Mouse (Mus musculus) embryo, embryonic 10 days (tissue): ENCODE data around the gene Mmachc.
"Not testable (repeated sequence)": the region's sequence is repeated elsewhere in the genome, so short reads cannot be mapped to it uniquely, and the experiment has no call there.

Source experiments
- DNase-seq: peaks from one replicate; pipeline ENCODE4 v3.0.0-alpha.2; 2015; ENCODE audit warnings: low spot score

The Mmachc gene

GRCm38 (mm10) chr4:116689309-116689876 lies 18.8 kb downstream of the Mmachc start:
- no peak for DNase-seq

DNA sequence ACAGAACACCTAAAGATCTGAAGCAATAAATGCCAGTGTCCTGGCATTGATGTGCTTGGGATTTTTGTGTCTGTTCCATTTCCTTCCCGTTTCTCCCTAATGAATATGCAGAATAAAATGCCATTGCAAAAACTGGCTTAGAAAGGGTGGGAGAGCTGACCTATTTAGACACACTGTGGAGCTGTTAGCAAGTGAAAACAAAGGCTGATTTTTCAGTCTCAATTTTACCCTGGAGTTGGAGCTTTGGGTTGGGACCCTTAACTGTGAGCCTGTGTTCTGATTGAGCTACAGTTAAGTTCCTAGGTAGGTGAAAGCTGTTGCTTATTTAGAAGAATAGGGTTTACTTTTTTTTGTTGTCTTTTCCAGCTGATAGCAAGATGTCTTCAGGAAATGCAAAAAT lies 21.2 kb downstream of the Mmachc start:
- no peak for DNase-seq

DNA sequence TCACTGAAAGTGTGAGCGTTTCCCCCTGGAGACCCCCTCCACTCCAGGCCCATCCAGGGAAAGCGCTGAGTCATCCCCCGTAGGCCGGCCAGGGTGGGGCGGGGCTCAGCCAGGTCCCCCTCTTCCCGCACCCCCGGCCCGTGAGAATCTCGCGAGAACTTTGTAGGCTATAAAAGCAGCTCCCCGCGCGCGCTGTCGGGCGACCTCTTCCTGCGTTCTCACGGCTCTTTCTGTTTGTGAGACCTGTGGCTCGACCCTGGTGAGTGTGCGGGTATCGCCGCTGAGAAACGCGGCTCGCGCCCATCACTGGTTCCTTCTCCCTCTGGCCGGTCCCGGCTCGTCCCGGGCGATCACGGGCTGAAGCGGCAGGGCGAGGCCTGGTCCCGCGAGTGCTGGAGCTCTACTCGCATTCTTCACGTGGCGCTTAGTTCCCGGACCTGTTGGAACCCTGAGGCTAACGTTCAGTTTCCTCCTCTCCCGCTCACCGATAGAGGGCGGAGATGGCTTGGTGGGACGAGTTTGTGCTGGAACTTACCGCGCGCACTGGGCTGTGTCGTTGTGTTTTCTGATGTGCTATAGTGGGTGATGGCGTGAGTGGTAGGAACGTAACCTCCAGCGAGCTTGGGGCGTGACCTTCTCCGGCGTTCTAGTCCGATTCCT lies 22.7 kb downstream of the Mmachc start, which contains the start of gene Prdx1:
Gene Prdx1, plus strand, starts transcription at position 143 of the 660 bp plus-strand sequence.
- peak; percentile 96 for DNase-seq

DNA sequence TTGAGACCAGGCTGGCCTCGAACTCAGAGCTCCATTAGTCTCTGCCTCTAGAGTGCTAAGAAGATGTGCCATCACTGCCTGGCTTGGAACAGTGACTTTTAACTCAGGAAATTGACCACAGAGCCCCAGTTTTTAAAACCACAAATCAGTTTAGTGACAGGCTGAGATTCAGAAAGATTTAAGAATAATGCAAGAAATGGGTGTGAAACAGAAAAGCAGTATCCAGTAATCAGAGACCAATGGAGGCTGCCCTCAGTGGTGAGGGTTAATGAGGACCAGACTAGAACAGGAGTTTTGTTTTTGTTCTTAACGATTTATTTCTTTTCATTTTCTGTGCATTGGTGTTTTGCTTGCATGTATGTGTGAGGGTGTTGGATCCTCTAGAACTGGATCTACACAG lies 23.5 kb downstream of the Mmachc start:
- DNase-seq, result no peak

DNA sequence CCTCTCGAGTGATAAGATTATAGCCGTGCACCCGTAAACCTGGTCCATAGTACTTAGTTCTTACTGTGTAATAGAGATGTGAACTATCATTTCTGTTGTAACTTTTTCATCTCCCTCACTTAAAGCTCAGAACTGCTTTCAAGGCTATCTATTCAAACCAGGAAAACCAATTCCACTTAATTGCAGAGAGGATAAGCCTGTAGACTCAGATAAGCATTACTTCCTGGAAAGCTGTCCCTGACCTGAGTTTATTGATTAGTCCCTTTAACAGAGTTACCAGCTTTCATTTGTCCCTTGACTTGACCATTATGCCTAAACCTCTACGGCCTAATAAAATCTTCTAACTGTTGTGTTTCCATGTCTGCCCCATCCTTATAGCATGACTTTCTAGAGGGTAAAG lies 24.2 kb downstream of the Mmachc start:
- no peak for DNase-seq

DNA sequence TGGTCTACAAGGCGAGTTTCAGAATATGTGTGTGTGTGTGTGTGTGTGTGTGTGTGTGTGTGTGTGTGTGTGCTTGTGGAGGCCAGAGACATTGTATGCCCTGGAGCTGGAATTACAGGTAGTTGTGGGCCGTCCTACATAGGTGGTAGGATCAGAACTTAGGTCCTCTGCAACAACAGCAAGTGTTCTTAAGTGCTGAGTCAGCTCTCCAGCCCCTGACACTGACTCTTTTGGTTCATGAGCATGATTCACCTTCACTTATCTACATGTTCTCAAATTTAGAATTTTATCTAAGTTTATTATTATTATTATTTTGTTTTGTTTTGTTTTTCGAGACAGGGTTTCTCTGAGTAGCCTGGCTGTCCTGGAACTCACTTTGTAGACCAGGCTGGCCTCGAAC lies 27.7 kb downstream of the Mmachc start:
- not testable (repeated sequence) for DNase-seq

GRCm38 (mm10) chr4:116679141-116679540 lies 29.1 kb downstream of the Mmachc start:
- no peak for DNase-seq

GRCm38 (mm10) chr4:116677808-116678207 lies 30.4 kb downstream of the Mmachc start:
- no peak for DNase-seq

- no peak for DNase-seq
These were observed 32.2 kb downstream of the Mmachc start for GRCm38 (mm10) chr4:116676027-116676426.

- DNase-seq, result not testable (repeated sequence)
These were observed 33.4 kb downstream of the Mmachc start for GRCm38 (mm10) chr4:116674761-116675160.

GRCm38 (mm10) chr4:116672785-116673184 lies 35.4 kb downstream of the Mmachc start:
- DNase-seq, result no peak

GRCm38 (mm10) chr4:116669291-116669690 lies 38.9 kb downstream of the Mmachc start:
- peak; percentile 40 for DNase-seq

DNA sequence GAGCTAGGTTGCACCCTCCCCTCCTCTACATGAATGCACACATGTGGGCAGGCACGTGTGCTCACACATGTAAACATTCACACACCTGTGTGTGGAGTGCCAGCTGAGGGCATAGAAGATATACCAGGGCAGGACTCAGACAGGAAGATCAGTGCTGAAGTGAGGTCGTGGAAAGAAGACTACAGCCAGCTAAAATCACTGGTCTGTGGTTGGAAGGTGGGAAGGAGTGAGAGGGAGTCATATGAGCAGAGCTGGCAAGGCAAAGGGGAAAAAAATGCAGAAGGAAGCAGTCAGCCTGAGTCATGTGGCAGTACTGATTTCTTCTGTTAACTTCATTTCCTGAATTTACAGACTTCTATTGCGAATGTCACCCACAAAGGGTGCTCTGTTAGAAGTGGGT lies 40.1 kb downstream of the Mmachc start:
- DNase-seq, result no peak

DNA sequence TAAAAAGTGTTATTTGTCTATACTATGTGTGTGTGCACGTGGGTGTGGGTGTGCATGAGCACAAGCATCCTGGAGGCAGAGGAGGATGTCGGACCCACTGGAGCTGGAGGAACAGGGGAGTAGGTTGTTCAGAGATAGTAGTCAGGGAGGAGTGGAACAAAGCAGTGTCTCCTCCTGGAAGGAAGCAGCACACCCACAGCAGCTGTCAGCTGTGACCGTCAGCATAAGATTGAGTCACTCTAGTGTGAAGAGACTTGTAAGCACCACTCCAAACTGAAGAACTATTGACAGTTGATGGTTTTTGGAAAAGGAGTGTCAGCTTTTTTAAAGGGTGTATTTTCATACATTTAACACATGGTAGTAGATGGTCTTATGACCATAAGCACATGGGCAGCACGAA lies 41.6 kb downstream of the Mmachc start:
- DNase-seq, result no peak

DNA sequence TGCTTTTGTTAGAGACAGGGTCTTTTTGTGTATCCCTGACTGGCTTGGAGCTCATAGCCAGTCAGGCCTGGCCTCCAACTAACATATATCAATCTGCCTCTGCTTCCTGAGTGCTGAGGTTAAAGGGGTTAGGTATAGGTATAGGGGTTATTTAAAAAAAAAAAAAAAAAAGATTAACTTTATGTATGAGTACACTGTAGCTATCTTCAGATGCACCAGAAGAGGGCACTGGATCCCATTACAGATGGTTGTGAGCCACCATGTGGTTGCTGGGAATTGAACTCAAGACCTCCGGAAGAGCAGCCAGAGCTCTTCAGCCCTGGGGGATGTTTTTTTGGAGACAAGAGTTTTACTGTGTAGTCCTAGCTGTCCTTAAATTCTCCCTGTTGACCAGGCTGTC lies 46.2 kb downstream of the Mmachc start:
- no peak for DNase-seq

- no peak for DNase-seq
These were observed 47.4 kb downstream of the Mmachc start for GRCm38 (mm10) chr4:116660829-116661228.

- DNase-seq, result not testable (repeated sequence)
These were observed 48.3 kb downstream of the Mmachc start for GRCm38 (mm10) chr4:116659916-116660315.

DNA sequence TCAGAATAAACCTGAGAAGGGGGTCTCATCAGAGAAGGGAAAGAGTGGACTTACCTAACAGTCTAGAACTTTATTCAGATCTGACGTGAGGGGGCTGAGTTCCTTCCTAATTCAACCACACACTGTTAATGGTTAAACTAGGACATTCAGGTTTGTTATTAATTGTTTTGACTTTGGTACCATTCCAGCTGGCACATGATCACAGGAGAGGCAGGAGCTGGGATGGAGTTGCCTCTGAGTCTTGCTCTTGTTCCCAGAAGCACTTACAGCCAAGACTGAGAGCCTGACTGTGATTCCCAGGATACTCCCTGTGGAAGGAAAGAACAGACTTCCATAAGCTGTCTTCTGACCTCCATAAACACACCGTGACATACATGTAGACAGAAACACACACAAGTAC lies 48.7 kb downstream of the Mmachc start:
- no peak for DNase-seq

DNA sequence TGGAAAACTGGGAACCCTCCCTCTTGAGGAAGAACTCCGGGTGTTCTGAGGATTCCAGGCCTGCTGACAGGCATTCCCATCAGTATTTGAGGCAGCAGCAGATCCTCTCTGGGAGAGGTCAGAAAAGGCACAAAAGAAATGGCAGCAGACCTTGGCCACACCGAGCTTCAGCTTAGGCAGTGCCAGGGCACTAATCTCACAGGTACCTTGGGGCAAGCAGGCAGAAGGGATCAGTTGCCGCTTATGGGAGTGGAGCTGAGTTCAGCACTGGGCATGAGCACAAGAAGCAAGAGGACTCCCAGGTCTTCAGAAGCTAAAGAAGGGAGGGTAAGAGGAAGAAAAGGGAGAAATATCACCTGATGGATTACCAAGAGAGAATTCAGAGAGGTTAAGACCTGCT lies 50.2 kb downstream of the Mmachc start:
- DNase-seq, result no peak

DNA sequence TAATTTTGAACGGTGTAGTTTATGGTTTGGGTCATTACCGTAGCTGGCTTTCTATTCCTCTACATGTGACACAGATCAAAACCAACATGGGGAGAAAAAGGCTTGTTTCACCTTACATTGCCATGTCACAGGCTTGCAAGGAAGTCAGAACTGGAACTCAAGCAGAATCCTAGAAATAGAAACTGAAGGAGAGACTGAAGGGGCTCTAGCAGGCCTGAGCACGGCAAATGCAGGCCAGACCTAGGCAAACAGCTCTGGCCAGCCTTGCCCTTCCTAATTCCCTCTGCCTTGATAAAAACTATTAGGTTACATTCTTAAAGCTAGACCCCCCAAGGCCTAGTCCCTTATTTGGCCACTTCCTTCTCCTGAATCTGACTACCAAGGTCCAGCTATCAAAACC lies 52.5 kb downstream of the Mmachc start:
- no peak for DNase-seq

DNA sequence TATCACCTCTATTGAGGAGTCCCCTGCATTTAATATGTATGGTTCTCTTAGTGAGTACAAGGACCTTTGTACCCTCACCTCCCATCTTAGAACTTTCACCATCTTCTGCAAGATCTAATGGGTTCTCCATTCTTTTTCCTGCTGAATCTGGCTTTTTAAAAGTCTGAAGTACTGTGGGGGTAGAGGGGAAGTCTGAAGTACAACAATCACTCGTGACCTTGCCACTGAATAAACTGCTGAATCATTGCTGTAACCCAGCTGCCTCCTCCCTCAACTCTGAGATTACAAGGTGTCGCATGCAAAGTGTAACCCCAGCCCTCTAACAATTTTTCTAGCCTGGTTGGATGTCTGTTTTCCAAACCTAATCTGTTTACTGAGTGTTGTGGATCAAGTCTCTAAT lies 53.1 kb downstream of the Mmachc start:
- no peak for DNase-seq

- no peak for DNase-seq
These were observed 55.0 kb downstream of the Mmachc start for GRCm38 (mm10) chr4:116653228-116653627.
